Mouse (Mus musculus): ENCODE measurements around the gene Csde1. TPM values are rescaled to one million over a fixed set of nuclear protein-coding genes. Genes with fewer than 3 reads are reported as not detected.

Gene Csde1
- polyA plus RNA-seq, 1 experiment from 2014 or later = 476 TPM

DNA sequence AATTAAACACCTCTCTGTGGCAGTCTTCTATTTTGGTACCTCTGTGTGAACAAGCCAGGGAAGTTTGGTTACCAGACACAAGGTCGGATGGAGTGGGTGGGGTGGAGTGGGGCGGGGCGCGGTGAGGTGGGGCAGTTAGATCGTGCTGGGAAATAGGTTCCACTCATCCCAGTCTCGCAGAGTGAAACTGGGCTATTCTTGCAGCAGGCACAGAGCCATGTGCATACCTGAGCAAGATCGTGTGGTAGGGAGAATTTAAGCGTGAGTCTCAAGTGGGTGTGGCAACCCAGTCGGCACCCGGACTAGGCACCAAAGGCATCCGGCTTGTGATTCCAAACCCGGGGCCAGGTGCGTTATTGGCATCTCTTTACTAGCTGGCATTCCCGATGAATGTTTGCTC, 81.7 kb downstream of the Csde1 start:
- Histone ChIP-seq H3K4me3 (replicated peaks) (peak overlapping the region; percentile 62), H3K4me2 (replicated peaks) (peak overlapping the region; percentile 94), H3K27me3 (peaks cover 33% of the 10 kb centered on the region), H3K9me3 (no peaks in the 10 kb centered on the region), H3K4me1 (replicated peaks) (peaks cover 15% of the 10 kb centered on the region), H3K9ac (replicated peaks) (peak overlapping the region; percentile 66), H3K27ac (no peak overlapping the region), H3K36me3 (no peaks in the 10 kb centered on the region)
- WGBS = 4% methylated on average over 14 of the region's 14 CpGs
- peak; percentile 31; the same call in 1 of the 2 replicates for ATAC-seq

DNA sequence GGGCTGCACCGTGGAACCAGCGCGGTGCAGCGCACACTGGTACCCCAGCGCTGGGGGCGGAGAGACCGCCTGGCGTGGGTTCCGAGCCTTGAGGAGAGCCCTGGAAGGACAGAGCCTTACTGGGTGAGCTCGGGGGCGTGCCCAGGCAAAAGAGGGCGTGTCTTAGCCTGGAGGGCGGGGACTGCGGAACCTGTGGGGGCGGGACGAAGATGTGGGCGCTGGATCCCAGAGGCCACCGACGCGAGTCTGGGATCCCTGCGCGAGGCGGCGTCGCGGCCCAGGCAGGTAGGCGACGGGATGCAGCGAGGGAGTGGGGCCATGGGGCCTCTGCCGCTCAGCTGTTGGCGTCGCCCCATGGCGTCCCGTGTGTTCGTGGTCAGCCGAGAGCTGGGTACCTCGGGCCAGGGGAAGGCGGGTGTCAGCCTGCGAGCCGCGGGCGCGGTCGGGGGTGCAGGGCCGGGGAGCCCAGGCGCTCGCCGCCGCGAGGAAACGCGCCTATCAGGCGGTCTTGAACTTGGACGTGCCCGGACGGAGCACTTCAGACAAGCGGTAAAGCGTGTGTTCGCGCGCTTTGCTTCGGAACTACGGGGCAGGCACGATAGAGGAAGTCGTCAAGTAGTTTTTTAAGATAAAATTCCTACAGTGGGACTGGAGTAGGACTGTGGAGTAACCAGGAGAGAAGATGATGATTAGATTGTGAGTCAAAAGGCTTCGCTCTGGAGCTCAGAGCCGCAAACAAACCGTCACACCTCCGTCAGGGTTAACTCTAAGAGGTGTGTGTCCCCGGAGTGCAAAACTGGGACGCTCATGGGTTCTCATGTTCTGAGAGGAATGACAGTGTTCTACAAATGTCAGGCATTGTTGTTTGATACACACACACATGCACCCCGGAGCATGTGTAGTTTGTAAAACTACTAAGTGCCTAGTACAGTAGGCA, 82.5 kb downstream of the Csde1 start, which contains the start of gene Dennd2c:
TSS of gene Dennd2c (plus strand) at position 151 of the 937 bp plus-strand sequence.
- Histone ChIP-seq H3K9ac (replicated peaks) (peak within 1 kb of the TSS; percentile 66), H3K4me2 (replicated peaks) (peak within 1 kb of the TSS; percentile 94), H3K4me1 (replicated peaks) (peaks cover 15% of the 10 kb centered on the region), H3K36me3 (no peaks in the 10 kb centered on the region), H3K27me3 (peaks cover 33% of the 10 kb centered on the region), H3K9me3 (no peaks in the 10 kb centered on the region), H3K27ac (no peak within 1 kb of the TSS), H3K4me3 (replicated peaks) (peak within 1 kb of the TSS; percentile 62)
- ATAC-seq = peak; percentile 98
- 1% methylated on average over 72 of the region's 72 CpGs for WGBS

Other genes starting within 250 kb of the Csde1 start
- 0.12 and 0.16 TPM in 2 replicates for gene Tshb, start 237.7 kb upstream of the Csde1 start, polyA plus RNA-seq (2015; fragmentation: Nextera tagmentation; extraction: Ambion mirVana)
- not detected in 2 replicates for gene Sycp1, start 84.3 kb upstream of the Csde1 start, polyA plus RNA-seq (2015; fragmentation: Nextera tagmentation; extraction: Ambion mirVana)
- gene Nr1h5, start 56.3 kb upstream of the Csde1 start, polyA plus RNA-seq (2015; fragmentation: Nextera tagmentation; extraction: Ambion mirVana) = 0.22 TPM in 1 of 2 replicates, not detected in the other
- gene Sike1, start 24.7 kb upstream of the Csde1 start, polyA plus RNA-seq (2015; fragmentation: Nextera tagmentation; extraction: Ambion mirVana) = 63.5 and 64.8 TPM in 2 replicates
- 119 and 124 TPM in 2 replicates for gene Nras, start 37.9 kb downstream of the Csde1 start, polyA plus RNA-seq (2015; fragmentation: Nextera tagmentation; extraction: Ambion mirVana)
- gene Ampd1, start 53.6 kb downstream of the Csde1 start, polyA plus RNA-seq (2015; fragmentation: Nextera tagmentation; extraction: Ambion mirVana) = not detected in 2 replicates
- gene Dennd2c, start 82.2 kb downstream of the Csde1 start, polyA plus RNA-seq (2015; fragmentation: Nextera tagmentation; extraction: Ambion mirVana) = 1.2 and 1.4 TPM in 2 replicates
- gene Bcas2, start 151.2 kb downstream of the Csde1 start, polyA plus RNA-seq (2015; fragmentation: Nextera tagmentation; extraction: Ambion mirVana) = 247 and 261 TPM in 2 replicates